Mouse (Mus musculus) forebrain, embryonic 14.5 days (tissue): ENCODE measurements around the gene Tnni3k. TPM values are rescaled to one million over a fixed set of nuclear protein-coding genes. Genes with fewer than 3 reads are reported as not detected.
A peak's percentile ranks its signal among the peaks of the same experiment; 100 is the strongest.
"Not testable (repeated sequence)": the region's sequence is repeated elsewhere in the genome, so short reads cannot be mapped to it uniquely, and the experiment has no call there.

Experiments used
- ATAC-seq: fragments of 200-750 bp; cut with Nextera tagmentation; 2 replicates; pipeline ENCODE4 v1.8.0; 2017; ENCODE audit warnings: mild to moderate bottlenecking, moderate library complexity
- DNase-seq: peaks from one replicate; pipeline ENCODE4 v3.0.0-alpha.2; 2015; ENCODE audit warnings: low spot score
- H3K27ac ChIP-seq: fragments of 300-500 bp; sonication (generic); 2 replicates; pipeline ENCODE4 v1.5.1; 2014; ENCODE audit warnings: low read depth, mild to moderate bottlenecking, control low read depth, low read length, moderate library complexity
- H3K27me3 ChIP-seq: fragments of 300-500 bp; sonication (generic); replicated peaks from 2 replicates; pipeline ENCODE4 v1.6.1; 2014; ENCODE audit warnings: low read length, control low read depth, mixed read lengths; ENCODE audit not compliant: control insufficient read depth, insufficient read depth
- H3K36me3 ChIP-seq: fragments of 300-500 bp; sonication (generic); 2 replicates; pipeline ENCODE4 v1.6.1; 2014; ENCODE audit warnings: low read length, control low read depth; ENCODE audit not compliant: control insufficient read depth, insufficient read depth
- H3K4me1 ChIP-seq: fragments of 300-500 bp; sonication (generic); 2 replicates; pipeline ENCODE4 v1.6.1; 2014; ENCODE audit warnings: antibody characterized with exemption, low read length, control low read depth; ENCODE audit not compliant: control insufficient read depth, insufficient read depth
- H3K4me2 ChIP-seq: fragments of 300-500 bp; sonication (generic); 2 replicates; pipeline ENCODE4 v1.6.1; 2014; ENCODE audit warnings: mild to moderate bottlenecking, control low read depth, low read length
- H3K4me3 ChIP-seq: fragments of 300-500 bp; sonication (generic); 2 replicates; pipeline ENCODE4 v1.5.1; 2014; ENCODE audit warnings: low read depth, low read length, control low read depth
- H3K9ac ChIP-seq: fragments of 300-500 bp; sonication (generic); 2 replicates; pipeline ENCODE4 v1.6.1; 2014; ENCODE audit warnings: mild to moderate bottlenecking, low read length, control low read depth, moderate library complexity
- H3K9me3 ChIP-seq: fragments of 300-500 bp; sonication (generic); replicated peaks from 2 replicates; pipeline ENCODE4 v1.6.1; 2016; ENCODE audit warnings: low read length, control low read depth, mixed read lengths; ENCODE audit not compliant: control insufficient read depth
- WGBS: fragments of 180-500 bp; shearing (Covaris S2); extraction: QIAGEN DNeasy Blood & Tissue Kit; methylation state at CpG from one replicate; pipeline ENCODE4 v1.1.7; 2014; 5-methylcytosine and 5-hydroxymethylcytosine counted together
- polyA plus RNA-seq: library from polyadenylated mRNA; unstranded; fragments of >200 nt; fragmentation: Nextera tagmentation; extraction: Ambion mirVana; gene quantifications from 2 replicates; pipeline ENCODE4 v1.2.1, GENCODE M21; 2014

The Tnni3k gene
- polyA plus RNA-seq, 1 experiment from 2014 or later = 0.10 TPM

DNA sequence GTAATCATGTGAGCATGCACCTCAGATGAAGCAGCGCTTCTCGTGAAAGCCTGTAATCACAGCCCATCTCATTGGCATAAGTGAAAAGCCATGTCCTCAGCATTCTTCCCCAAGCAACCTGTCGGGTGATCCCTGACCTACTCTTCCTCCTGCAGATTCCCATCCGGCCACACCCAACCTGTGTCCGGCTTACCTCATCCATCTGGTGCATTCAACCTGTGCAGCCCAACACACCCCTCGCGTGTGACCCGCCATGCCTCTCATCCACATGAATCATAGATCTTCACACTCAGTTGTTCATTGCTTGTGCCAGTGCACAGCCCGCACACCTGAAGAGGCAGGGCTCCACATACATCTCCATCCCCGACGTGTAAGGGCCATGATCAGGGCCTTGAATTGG is 217.3 kb downstream of the Tnni3k start:
- DNase-seq (no peak), ATAC-seq (no peak)
- Histone ChIP-seq H3K4me2 (no peak overlapping the region), H3K4me3 (no peak overlapping the region), H3K27ac (no peak overlapping the region), H3K27me3 (no peaks in the 10 kb centered on the region), H3K9me3 (no peaks in the 10 kb centered on the region), H3K4me1 (no peaks in the 10 kb centered on the region), H3K9ac (no peak overlapping the region), H3K36me3 (no peaks in the 10 kb centered on the region)
- 92% methylated on average over 11 of the region's 11 CpGs for WGBS

DNA sequence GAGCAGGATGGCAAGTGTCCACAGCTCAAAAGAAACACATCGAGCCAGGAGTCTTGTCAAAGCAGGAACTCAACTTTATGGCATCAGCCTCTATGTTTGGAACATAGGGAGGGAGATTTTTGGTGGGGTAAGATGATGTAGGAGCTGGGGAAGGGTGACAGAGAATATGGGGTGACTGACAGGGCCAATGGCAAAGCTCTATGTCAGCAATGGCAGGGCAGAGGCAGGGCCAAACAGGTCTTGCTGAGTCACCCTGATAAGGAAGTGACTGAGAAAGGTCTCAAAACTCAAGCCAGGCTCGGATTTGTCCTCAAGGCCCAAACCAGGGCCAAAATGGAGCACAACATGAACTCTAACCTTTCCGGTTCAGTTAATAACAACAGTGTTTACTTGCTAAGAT is 219.1 kb downstream of the Tnni3k start:
- H3K9me3 ChIP-seq = no peaks in the 10 kb centered on the region
- DNase-seq (no peak), ATAC-seq (no peak)
- H3K27ac ChIP-seq = no peak overlapping the region
- H3K27me3 ChIP-seq = no peaks in the 10 kb centered on the region
- 80% methylated on average over 3 of the region's 3 CpGs for WGBS
- no peaks in the 10 kb centered on the region for H3K4me1 ChIP-seq
- H3K4me2 ChIP-seq = no peak overlapping the region
- H3K4me3 ChIP-seq = no peak overlapping the region
- no peak overlapping the region for H3K9ac ChIP-seq
- no peaks in the 10 kb centered on the region for H3K36me3 ChIP-seq

DNA sequence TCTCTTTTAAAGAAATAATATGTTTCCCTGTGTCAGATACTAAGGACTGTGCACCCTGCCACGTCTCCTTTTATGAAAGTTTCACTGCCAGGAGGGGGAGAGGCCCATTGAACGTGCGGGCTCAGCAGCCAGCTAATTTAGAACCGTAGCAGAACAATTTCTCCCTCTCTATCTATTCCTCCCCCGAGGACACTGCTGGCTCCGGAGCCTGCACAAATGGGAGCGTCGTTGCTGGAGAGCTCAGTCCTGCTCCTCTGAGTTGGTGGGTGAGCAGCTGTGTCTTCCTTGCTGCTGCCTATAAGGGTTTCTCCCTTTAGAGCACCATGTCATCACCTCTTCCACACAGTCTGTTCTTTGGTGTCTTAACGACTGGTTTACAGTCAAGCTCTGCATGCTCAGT is 220.8 kb downstream of the Tnni3k start:
- no peak overlapping the region for H3K4me2 ChIP-seq
- H3K4me3 ChIP-seq = no peak overlapping the region
- H3K4me1 ChIP-seq = no peaks in the 10 kb centered on the region
- DNase-seq = no peak
- H3K27me3 ChIP-seq = no peaks in the 10 kb centered on the region
- no peaks in the 10 kb centered on the region for H3K36me3 ChIP-seq
- H3K27ac ChIP-seq = no peak overlapping the region
- H3K9me3 ChIP-seq = no peaks in the 10 kb centered on the region
- no peak overlapping the region for H3K9ac ChIP-seq
- 63% methylated on average over 9 of the region's 9 CpGs for WGBS
- no peak for ATAC-seq

DNA sequence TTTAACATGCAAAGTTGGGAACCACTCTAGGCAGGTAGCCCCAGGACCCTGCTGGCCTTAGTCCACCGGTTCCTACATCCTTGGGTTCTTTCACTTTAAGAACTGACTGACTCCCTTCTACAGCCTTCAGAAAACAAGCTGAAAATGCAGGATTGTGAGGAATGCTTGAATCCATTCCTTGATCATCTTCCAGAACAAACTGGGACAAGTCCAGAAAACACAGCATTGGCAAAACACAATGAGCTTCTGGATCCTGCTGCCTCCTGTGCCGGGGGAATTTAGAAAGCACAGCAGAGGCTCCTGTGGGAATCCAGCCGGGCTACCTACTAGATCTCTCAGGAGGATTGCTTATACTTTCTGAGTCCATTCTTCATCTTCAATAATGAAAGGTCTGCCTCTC is 229.5 kb downstream of the Tnni3k start:
- DNase-seq (no peak), ATAC-seq (no peak)
- H3K27me3 ChIP-seq = no peaks in the 10 kb centered on the region
- no peaks in the 10 kb centered on the region for H3K9me3 ChIP-seq
- no peak overlapping the region for H3K9ac ChIP-seq
- 78% methylated on average over 3 of the region's 3 CpGs for WGBS
- H3K4me3 ChIP-seq = no peak overlapping the region
- no peak overlapping the region for H3K27ac ChIP-seq
- no peak overlapping the region for H3K4me2 ChIP-seq
- no peaks in the 10 kb centered on the region for H3K36me3 ChIP-seq
- H3K4me1 ChIP-seq = no peaks in the 10 kb centered on the region

DNA sequence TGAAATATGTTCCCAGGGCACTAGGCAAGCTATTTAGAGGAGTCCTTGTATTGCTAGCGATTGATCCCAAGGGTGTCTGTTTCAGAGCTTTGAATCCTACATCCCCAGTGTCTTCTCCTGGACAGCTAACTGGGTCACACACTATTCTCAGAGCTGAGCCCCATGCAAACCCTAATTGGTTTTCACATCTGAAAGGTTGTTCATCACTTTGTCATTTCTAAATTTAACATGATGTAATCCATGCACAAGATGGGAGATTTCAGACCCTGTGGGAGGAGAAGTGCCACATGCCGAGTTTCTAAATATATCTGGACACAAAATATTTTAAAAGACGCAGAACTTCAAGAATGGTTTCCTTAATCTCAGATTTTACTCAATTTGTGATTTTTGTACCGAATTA is 230.5 kb downstream of the Tnni3k start:
- Histone ChIP-seq H3K4me3 (no peak overlapping the region), H3K4me2 (no peak overlapping the region), H3K4me1 (no peaks in the 10 kb centered on the region), H3K27me3 (no peaks in the 10 kb centered on the region), H3K27ac (no peak overlapping the region), H3K9ac (no peak overlapping the region), H3K36me3 (no peaks in the 10 kb centered on the region), H3K9me3 (no peaks in the 10 kb centered on the region)
- WGBS = 91% methylated on average over 4 of the region's 4 CpGs
- ATAC-seq (no peak), DNase-seq (no peak)

DNA sequence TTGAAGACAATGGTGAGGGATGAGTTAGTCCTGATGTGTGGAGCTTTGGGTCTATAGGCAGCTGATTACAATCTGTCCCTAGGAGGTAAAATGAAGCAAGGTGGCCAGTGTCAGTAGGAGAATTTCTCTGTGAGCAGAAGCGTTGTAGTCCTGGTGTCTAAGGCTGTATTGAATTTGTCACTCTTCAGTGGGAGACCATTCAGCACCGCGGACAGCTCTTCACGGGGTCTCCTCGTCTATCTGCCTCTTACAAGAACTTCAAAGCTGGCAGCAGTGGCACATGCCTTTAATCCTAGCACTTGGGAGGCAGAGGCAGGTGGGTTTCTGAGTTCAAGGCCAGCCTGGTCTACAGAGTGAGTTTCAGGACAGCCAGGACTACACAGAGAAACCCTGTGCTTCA is 235.5 kb downstream of the Tnni3k start:
- H3K27ac ChIP-seq, H3K9me3 ChIP-seq, H3K27me3 ChIP-seq, H3K9ac ChIP-seq, H3K4me2 ChIP-seq, H3K4me3 ChIP-seq, H3K36me3 ChIP-seq, ATAC-seq: not testable (repeated sequence)
- peak; percentile 44 for DNase-seq
- 15% methylated on average over 5 of the region's 5 CpGs for WGBS
- peaks cover 19% of the 10 kb centered on the region for H3K4me1 ChIP-seq

DNA sequence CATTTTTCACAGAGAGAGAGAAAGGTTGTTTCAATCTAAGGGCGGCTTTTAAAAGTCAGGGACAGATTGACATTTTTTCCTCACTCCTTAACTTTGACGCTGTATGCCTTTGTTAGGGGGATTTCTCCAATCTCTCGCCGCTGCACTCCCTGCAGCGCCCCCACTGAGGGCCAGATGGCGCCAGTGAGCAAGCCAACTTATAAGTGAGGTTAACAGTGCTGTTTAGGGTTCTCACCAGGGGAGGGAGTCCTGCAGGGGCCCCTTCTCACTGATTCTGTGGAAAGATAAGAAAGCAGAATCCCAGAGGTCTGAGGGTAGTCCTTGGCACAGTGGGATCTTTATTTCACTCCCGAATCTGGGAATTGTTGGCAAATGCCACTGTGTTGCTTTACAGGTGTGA is 237.5 kb downstream of the Tnni3k start:
- Histone ChIP-seq H3K27me3 (no peaks in the 10 kb centered on the region), H3K9ac (peak overlapping the region; percentile 50; the same call in 1 of the 2 replicates), H3K36me3 (no peaks in the 10 kb centered on the region), H3K9me3 (no peaks in the 10 kb centered on the region), H3K4me2 (peak overlapping the region; percentile 51), H3K27ac (peak overlapping the region; percentile 78; the same call in 1 of the 2 replicates), H3K4me3 (peak overlapping the region; percentile 15), H3K4me1 (peaks cover 19% of the 10 kb centered on the region)
- DNase-seq (peak; percentile 88), ATAC-seq (peak; percentile 67)
- WGBS = 4% methylated on average over 7 of the region's 7 CpGs

DNA sequence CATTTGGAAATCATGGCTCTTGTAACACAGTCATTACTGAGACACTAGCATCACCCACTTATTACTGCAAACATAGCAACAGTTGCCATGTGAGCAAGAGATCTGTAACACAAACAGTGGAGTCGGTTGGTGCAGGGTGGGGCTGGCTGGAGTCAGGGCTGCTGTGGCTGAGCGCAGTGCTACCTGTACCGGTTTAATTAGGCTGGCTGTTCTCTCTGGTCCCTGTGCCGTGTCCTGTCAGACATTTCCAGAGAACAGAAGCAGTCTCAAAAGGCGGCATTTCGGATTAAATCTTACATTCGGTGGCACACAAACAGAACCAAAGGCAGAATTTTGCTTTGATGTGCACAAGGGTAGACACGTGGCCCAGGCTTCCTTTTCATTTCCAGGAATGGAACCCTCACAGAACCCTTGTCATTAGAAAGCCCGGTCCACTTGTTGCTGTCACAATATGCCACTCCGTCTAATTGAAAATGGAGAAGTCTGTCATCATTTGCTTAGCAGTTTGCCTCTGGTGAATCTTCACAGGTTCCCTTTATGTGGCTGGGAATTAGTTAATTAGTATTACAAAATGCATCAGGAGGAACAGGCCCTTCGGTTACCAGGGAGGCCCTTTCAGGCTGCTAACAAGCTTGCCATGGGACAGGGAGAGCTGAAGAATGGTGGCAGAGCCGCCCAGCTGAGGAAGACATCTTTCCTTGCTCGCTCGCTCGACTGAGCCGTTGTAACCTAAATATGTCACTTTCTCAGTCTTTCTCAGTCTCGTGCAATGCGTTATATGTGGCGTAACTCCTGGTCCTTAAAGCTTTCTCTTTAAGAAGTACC is 238.2 kb downstream of the Tnni3k start:
- peak overlapping the region; percentile 51 for H3K4me2 ChIP-seq
- DNase-seq (peak; percentile 92), ATAC-seq (peak; percentile 91)
- peaks cover 19% of the 10 kb centered on the region for H3K4me1 ChIP-seq
- no peaks in the 10 kb centered on the region for H3K27me3 ChIP-seq
- no peaks in the 10 kb centered on the region for H3K9me3 ChIP-seq
- peak overlapping the region; percentile 50 for H3K9ac ChIP-seq
- 5% methylated on average over 19 of the region's 19 CpGs for WGBS
- no peaks in the 10 kb centered on the region for H3K36me3 ChIP-seq
- peak overlapping the region; percentile 15 for H3K4me3 ChIP-seq
- peak overlapping the region; percentile 78 for H3K27ac ChIP-seq

DNA sequence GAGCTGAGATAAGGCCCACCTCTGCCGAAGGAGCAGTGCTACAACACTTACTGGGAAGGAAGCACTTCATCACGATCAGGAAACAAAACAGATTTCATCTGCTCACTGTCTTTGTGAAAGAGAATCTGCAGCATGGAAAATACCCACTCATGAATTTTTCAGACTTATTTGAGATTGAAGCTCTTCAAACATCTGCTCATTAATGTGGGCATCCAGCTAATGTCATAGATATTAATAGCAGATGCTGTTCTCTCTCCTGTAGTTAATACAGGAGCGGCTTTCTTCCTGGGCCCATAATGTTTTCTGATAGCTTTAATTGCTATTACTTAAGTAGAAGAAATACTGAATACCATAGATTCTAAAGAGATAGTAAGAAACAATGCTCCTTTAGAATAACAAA is 239.0 kb downstream of the Tnni3k start:
- Histone ChIP-seq H3K27me3 (no peaks in the 10 kb centered on the region), H3K36me3 (no peaks in the 10 kb centered on the region), H3K4me3 (no peak overlapping the region), H3K4me1 (peaks cover 19% of the 10 kb centered on the region), H3K9ac (no peak overlapping the region), H3K9me3 (no peaks in the 10 kb centered on the region), H3K27ac (peak overlapping the region; percentile 78), H3K4me2 (no peak overlapping the region)
- peak; percentile 27 for ATAC-seq
- DNase-seq = peak; percentile 60
- 40% methylated on average over 3 of the region's 3 CpGs for WGBS
